Mouse (Mus musculus) liver (tissue): ENCODE results near the gene Pilrb1.

ENCODE experiments used
- DNase-seq: peaks from one replicate; pipeline ENCODE4 v3.0.0-alpha.2; 2020; ENCODE audit warnings: mixed read lengths

Gene Pilrb1

GRCm38 (mm10) chr5:137826421-137826820, 31.5 kb downstream of the Pilrb1 start:
- no peak for DNase-seq

DNA sequence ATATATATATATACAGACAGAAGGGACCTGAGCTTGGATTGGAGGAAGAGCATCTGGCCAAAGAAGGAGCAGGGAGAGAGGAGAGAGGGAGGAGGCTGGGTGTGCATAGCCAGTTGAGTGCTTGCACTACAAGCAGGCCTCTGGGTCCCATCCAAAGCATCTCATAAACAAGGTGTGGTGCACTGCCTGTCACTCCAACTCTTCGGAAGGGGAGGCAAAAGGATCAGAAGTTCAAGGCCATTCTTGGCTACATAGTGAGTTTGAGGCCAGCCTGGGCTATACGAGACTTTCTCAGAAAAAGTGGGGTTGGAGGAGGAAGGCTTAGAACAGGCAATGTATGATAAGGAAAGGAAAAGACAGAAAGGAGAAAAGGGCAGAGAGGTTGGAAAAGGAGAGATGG, 31.9 kb downstream of the Pilrb1 start:
- DNase-seq = no peak

DNA sequence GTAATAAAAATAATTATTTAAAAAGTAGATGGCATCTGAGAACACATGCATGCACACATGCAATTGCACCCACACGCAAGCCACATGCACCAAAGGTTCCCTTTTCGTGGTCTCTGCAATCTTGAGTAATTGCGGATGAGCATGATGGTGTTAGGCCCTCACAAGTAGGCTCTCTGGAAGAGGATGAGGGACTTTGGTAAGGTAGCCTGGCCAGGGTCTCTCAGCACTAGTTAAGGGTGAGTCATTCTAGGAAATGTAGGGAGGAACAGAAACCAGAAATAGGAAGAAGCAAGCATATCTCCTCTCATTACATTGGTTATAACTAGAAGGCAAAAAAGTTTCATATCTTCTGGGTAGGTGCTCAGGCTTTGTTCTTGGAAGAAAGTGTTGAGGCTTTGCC, 32.9 kb downstream of the Pilrb1 start:
- DNase-seq = no peak

DNA sequence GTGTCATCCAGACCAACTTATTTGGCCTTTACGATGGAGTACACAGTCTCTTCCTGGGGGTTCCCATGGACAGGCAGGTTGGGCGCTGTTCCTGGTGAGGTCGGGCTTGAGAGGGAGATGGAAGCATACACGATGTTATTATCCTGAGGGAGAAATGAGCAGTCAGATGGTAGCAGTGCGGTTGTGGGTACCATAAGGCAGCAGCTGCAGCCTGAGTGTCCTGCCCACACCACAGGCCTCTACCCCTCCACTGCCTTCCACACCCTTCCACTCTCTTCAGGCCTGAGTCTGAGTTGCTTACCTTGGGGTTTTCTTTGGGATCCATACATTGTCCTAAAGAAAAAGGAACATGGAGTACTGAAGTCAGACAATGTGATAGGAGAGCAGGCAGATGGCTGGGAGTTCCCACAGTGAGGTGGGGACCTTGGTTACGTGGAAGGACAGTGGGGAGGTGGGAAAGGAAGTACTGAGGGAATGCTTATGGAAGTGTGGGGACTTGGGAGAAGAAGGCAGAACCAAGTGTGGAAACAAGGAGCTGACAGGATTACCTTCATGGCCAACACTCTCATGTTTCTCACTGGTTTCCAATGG, 34.4 kb downstream of the Pilrb1 start:
- no peak for DNase-seq

DNA sequence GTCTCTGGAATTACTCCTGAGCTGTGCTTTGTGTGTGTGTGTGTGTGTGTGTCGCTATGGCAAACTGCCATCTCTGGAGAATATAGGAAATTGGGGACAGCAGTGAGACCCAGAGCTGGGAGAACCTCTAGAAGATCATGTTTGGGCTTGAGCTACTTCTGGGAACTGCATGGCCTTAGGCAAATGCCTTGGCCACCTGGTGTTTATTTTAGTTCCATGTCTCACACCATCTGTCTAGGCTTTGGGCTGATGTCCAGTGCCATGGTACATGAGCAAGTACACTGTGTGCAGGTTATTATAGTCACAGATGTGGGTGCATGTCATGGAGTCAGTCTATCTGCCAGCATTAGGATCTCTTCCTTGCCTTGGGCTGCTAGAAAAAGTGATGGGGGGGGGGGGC, 35.3 kb downstream of the Pilrb1 start:
- no peak for DNase-seq

- DNase-seq = no peak
Observed at GRCm38 (mm10) chr5:137822126-137822525, 35.8 kb downstream of the Pilrb1 start.

GRCm38 (mm10) chr5:137817466-137818222, 40.3 kb downstream of the Pilrb1 start:
- no peak for DNase-seq

- no peak for DNase-seq
Observed at GRCm38 (mm10) chr5:137808316-137808715, 49.6 kb downstream of the Pilrb1 start.

DNA sequence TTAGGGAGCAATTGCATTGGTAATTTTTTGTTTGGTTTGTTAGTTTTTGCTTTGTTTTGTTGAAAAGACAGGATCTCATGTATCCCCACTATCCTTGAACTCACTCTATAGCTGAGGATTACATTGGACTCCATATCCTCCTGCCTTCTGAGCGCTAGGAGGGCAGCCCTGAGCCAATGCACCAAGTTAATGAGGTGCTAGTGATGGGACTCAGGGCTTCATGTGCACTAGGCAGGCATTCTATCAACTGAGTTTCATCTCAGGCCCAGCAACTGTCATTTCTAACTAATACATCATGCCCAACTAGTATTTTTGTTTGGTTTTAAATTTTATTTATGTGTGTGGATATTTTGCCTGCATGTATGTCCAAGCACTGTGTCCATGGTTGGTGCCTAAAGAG, 51.7 kb downstream of the Pilrb1 start:
- no peak for DNase-seq
